Mouse (Mus musculus): Measurements from ENCODE around the gene Chst13. TPM values are rescaled to one million over a fixed set of nuclear protein-coding genes. Genes with fewer than 3 reads are reported as not detected.

Chst13 gene
- not detected in 2 replicates for polyA plus RNA-seq (2016; fragmentation: Nextera tagmentation; extraction: Ambion mirVana)

DNA sequence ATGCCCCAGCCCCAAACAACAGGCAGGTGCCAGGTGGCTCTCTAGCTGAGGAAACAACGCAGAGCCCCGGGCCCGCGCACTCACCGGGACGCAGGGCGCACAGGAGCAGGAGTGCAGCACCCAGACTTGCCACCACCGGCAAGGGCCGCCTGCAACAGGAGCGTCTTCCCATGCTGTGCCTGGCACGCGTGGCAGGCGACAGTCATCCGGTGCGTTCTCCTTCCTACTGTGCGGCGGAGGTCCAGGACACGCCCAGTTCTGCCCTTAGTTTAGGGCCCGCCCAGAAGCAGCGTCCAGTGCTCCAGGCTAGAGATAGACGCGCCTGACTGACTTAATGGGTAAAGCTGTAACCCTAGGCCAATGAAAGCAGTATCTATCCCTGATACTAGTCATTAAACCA, at the start of gene Chst13:
Chst13 (minus strand) TSS at position 195 of the 400 bp plus-strand sequence.
- peak; percentile 16 for DNase-seq (ENCODE audit: extremely low spot score, low spot score)
- Histone ChIP-seq H3K36me3 (replicated peaks) (no peaks in the 10 kb centered on the region), H3K27me3 (ENCODE audit: poor library complexity, severe bottlenecking) (peaks cover 24% of the 10 kb centered on the region), H3K4me3 (peak within 1 kb of the TSS; percentile 39), H3K9me3 (no peaks in the 10 kb centered on the region), H3K27ac (no peak within 1 kb of the TSS), H3K4me1 (peaks cover 8% of the 10 kb centered on the region)
- 2% methylated on average over 22 of the region's 22 CpGs for WGBS

DNA sequence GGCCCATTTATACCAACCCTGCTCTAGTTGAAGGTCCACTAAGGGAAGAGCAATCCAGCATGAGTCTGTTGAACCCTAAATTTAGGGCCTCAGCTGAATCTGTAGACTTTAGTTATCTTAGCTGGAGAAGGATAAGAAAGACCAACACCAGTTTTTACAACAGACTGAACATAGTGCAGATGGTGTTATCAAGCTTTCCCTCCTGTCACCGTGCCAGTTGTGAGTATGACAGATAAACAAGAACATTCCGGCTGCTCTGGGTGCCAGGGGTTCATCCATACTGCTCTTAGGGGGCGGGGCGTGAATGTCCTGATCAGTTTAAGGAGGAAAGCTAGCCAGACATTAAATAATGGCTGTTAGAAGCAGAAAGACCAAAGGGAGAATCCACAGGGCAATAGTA, 49.7 kb upstream of the Chst13 start:
- no peak for DNase-seq (ENCODE audit: extremely low spot score, low spot score)
- Histone ChIP-seq H3K36me3 (replicated peaks) (peaks cover 77% of the 10 kb centered on the region), H3K27me3 (ENCODE audit: poor library complexity, severe bottlenecking) (no peaks in the 10 kb centered on the region), H3K4me3 (no peak overlapping the region), H3K9me3 (no peaks in the 10 kb centered on the region), H3K27ac (no peak overlapping the region), H3K4me1 (peaks cover 25% of the 10 kb centered on the region)
- WGBS: 91% methylated on average over 4 of the region's 4 CpGs

DNA sequence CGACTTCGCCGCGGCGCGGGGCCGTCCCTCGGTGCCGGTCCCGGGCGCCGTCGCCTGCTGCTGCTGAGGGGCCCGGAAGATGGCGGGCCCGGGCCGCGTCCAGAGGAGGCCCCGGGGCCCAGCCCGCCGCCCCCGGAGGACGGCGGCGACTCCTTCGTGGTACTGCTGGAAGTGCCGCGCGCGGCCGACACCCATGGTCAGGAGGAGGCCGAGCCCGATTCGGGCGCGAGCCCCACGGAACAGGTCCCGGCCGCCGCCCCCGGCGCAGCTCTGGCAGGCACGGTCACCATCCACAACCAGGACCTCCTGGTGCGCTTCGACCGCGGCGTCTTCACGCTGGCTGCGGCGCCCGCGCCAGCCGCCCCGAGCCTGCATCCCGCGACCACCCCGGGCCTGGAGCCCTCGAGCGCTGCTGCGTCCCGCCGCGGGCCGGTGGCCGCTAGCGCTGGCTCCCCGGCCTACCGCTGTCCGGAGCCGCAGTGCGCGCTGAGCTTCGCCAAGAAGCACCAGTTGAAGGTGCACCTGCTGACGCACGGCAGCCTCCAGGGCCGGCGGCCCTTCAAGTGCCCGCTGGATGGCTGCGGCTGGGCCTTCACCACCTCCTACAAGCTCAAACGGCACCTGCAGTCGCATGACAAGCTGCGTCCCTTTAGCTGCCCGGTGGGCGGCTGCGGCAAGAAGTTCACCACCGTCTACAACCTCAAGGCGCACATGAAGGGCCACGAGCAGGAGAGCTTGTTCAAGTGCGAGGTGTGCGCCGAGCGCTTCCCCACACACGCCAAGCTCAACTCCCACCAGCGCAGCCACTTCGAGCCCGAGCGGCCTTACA, 45.0 kb upstream of the Chst13 start:
- WGBS: under 1% methylated on average over 98 of the region's 98 CpGs
- peak; percentile 53 for DNase-seq (ENCODE audit: extremely low spot score, low spot score)
- Histone ChIP-seq H3K27ac (peak overlapping the region; percentile 90), H3K9me3 (no peaks in the 10 kb centered on the region), H3K4me1 (peaks cover 32% of the 10 kb centered on the region), H3K4me3 (peak overlapping the region; percentile 95), H3K27me3 (ENCODE audit: poor library complexity, severe bottlenecking) (no peaks in the 10 kb centered on the region), H3K36me3 (replicated peaks) (peaks cover 30% of the 10 kb centered on the region)

DNA sequence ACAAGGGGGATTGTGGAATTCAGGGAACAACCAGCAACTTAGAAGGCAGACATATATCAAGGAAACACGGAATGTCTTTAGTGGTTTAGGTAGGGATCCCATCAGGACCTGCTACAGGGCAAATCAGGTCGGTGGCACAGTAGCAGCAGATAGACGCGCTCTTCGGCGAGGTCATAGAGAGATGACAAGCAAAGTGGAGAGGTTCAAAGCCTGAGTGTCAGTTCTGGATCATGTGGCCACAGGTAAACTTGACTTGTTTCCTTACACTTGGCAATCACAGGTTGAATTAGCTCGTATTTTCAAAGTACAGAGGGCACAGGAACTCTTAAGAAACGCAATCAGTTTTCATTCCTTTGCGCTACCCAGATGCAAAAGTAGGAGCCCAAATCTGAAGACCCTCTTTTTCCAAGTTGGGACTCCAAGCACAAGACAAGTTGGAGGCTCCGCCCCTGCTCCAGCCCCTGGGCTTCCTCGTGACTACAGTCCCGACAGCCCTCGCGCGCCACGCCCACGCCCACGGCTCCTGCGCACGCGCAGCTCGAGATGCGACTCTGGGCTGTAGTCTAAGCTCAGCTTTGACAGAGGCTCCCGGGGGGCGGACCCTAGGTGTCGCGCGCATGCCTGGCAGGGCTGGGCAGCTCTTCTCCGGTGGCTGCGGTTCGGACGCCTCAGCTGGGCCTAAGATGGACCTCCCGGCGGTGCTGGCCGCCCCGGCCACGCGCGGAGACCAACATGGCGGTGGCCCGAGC, 44.2 kb upstream of the Chst13 start, which contains the start of gene Zxdc:
Zxdc (plus strand) TSS at position 517 of the 749 bp plus-strand sequence.
- Histone ChIP-seq H3K36me3 (replicated peaks) (peaks cover 22% of the 10 kb centered on the region), H3K4me1 (peaks cover 32% of the 10 kb centered on the region), H3K9me3 (no peaks in the 10 kb centered on the region), H3K27ac (peak within 1 kb of the TSS; percentile 90), H3K4me3 (peak within 1 kb of the TSS; percentile 95), H3K27me3 (ENCODE audit: poor library complexity, severe bottlenecking) (no peaks in the 10 kb centered on the region)
- DNase-seq (ENCODE audit: extremely low spot score, low spot score): peak; percentile 97
- WGBS: 6% methylated on average over 41 of the region's 41 CpGs

DNA sequence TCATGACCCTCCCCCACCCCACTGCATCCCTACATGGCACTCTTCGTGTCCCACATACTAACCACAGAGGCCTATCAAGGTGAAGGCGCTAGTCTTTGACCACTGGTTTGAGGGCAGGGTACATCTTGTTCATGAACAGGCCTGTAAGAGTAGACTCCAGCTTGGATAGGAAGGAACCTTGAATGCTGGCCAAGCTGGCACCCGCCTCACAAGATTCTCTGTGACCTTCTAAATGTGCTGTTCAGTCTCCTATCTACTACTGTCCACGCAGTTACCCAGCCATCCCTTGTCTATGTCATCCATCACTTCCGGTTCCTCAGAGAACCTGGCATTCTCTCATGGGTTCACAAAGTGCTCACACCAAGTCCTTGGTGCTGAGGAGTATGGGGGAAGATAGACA, 38.3 kb upstream of the Chst13 start:
- Histone ChIP-seq H3K27ac (no peak overlapping the region), H3K4me3 (no peak overlapping the region), H3K27me3 (ENCODE audit: poor library complexity, severe bottlenecking) (no peaks in the 10 kb centered on the region), H3K9me3 (no peaks in the 10 kb centered on the region), H3K36me3 (replicated peaks) (no peaks in the 10 kb centered on the region), H3K4me1 (peaks cover 19% of the 10 kb centered on the region)
- DNase-seq (ENCODE audit: extremely low spot score, low spot score): no peak
- 81% methylated on average over 5 of the region's 5 CpGs for WGBS

DNA sequence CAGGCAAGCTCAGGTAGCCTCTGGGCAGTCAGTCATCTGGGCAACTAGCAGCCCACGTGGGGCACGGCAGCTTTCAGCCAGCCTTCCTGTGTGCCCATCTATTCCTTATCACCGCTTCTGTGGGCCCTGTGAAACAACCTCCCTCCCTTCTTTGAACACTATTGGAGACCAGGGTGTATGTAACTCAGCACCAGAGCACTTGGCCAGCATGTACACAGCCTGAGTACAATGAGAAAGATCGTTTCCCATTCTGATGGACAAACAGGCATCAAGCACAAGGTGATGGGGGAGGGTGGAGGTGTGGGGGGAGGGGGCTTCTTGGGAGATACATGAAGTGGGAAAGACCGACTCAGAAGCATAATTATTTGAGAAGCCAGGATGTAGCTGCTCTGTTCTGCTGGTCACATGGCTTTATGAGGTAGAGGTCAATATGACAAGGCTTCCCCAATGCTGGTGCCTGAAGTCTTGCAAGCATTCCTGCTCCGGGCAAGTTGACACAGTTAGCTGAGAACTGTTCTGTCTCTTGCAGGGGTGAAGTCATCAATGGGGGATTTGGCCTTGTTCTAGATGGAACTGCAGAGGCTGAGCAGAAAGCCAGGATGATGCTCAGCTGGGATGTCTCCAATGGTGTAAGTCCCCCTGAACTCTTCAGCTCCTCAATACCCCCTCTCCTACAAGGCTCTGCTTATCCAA, 36.1 kb upstream of the Chst13 start:
- H3K27me3 ChIP-seq (ENCODE audit: poor library complexity, severe bottlenecking): no peaks in the 10 kb centered on the region
- no peaks in the 10 kb centered on the region for H3K9me3 ChIP-seq
- no peak overlapping the region for H3K27ac ChIP-seq
- H3K4me3 ChIP-seq: no peak overlapping the region
- DNase-seq (ENCODE audit: extremely low spot score, low spot score): no peak
- no peaks in the 10 kb centered on the region for H3K36me3 ChIP-seq (replicated peaks)
- peaks cover 19% of the 10 kb centered on the region for H3K4me1 ChIP-seq
- WGBS: 88% methylated on average over 6 of the region's 6 CpGs

DNA sequence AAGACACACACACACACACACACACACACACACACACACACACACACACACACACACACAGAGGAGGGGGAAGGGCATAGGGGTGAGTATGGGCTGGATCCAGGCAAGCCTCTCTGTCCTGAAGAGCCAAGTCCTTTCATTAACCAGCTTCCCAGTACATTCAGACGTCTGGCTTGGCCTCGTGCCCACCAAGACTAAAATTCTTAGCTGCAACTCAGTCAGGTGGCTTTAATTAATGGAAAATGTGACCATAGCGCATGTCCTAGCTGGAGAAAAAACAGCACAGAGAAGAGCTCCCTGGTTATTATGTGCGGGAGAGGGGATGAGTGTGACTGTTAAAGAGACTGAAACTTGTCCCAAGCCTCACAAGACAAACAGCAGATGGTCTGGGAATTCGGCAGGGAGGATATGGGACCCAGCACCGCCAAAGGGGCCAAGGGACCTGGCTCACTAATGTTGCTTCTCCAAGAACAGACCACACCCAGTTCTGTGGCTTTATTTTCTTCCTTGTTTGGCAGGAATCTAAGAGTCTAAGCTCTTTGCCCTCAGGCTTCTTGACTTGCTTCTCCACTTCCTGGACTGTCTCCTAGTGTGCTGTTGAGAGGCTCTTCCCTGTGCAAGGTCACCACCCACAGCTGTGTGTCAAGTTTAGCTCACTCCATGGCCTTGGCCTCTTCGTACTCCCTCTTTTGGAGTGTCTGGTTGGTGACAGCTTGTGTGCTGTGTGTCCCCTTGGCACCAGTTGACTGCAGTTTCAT, 35.2 kb upstream of the Chst13 start:
- Histone ChIP-seq H3K9me3 (no peaks in the 10 kb centered on the region), H3K4me3 (no peak overlapping the region), H3K27me3 (ENCODE audit: poor library complexity, severe bottlenecking) (no peaks in the 10 kb centered on the region), H3K4me1 (peaks cover 19% of the 10 kb centered on the region), H3K27ac (peak overlapping the region; percentile 44; the same call in 1 of the 2 replicates), H3K36me3 (replicated peaks) (no peaks in the 10 kb centered on the region)
- 66% methylated on average over 7 of the region's 7 CpGs for WGBS
- DNase-seq (ENCODE audit: extremely low spot score, low spot score): no peak

DNA sequence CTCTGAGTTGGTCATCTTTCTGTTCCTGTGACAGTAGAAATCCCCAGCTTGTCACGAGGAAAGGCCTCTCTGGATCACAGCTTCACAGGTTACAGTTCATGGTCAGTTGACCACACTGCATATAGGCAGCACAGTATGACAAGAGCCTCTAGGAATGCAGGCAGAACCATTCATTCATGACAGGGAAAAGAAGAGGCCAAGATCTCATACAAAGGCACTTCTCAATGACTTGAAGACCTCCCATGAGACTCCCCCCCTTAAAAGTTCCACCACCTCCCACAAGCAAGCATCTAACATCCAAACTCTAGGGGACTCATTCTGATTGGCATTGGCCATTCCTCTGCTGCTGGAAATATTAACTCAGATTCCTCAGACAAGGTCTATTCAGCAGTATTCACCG, 34.5 kb upstream of the Chst13 start:
- Histone ChIP-seq H3K36me3 (replicated peaks) (no peaks in the 10 kb centered on the region), H3K27me3 (ENCODE audit: poor library complexity, severe bottlenecking) (no peaks in the 10 kb centered on the region), H3K9me3 (no peaks in the 10 kb centered on the region), H3K4me3 (no peak overlapping the region), H3K4me1 (peaks cover 19% of the 10 kb centered on the region), H3K27ac (0 out of 2 replicates have a peak overlapping the region, but pooled peaks have one; percentile 32)
- no peak for DNase-seq (ENCODE audit: extremely low spot score, low spot score)
- 81% methylated on average over 2 of the region's 2 CpGs for WGBS

DNA sequence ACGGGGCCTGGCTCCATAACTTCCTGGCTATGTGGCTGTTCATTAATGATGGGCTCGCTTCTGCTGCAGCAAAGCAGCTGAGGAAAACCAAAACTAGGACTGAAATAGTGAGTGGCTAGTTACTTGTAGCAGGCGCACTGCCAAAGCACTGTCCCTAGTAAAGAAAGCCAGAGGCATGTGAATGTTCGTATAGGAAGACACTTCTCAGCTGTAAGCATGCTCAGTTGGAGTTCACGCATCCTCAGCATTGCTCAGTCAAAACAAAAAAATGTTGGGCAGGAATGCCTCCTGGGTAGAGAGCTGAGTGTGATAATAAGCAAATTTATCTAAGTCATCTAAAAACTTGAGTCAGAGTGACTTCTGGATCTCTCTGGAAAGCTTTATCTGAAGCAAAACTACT, 33.2 kb upstream of the Chst13 start:
- Histone ChIP-seq H3K4me1 (peaks cover 19% of the 10 kb centered on the region), H3K4me3 (no peak overlapping the region), H3K9me3 (no peaks in the 10 kb centered on the region), H3K27me3 (ENCODE audit: poor library complexity, severe bottlenecking) (no peaks in the 10 kb centered on the region), H3K36me3 (replicated peaks) (no peaks in the 10 kb centered on the region), H3K27ac (no peak overlapping the region)
- WGBS: 80% methylated on average over 5 of the region's 5 CpGs
- no peak for DNase-seq (ENCODE audit: extremely low spot score, low spot score)

DNA sequence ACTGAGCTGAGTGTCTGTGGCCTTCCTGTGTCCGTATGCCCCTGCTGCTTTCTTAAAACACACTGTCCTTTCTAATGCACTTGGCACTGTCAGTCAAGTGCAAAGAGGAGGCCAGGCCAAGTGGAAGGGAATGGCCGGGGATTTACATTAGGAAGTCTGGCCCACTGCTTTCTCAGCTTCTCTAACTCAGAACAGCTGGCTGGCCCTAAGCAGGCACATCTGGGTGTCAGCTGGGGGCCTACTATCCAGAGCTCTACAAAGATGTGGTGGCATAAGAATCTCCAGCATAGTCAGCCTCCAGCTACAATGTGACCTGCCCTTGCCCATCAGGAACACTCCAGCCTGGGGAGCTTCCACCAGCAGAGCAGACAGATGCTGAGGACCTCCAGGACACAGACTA, 25.0 kb upstream of the Chst13 start:
- 75% methylated on average over 2 of the region's 2 CpGs for WGBS
- Histone ChIP-seq H3K9me3 (no peaks in the 10 kb centered on the region), H3K4me3 (no peak overlapping the region), H3K36me3 (replicated peaks) (no peaks in the 10 kb centered on the region), H3K27ac (no peak overlapping the region), H3K4me1 (no peaks in the 10 kb centered on the region), H3K27me3 (ENCODE audit: poor library complexity, severe bottlenecking) (no peaks in the 10 kb centered on the region)
- DNase-seq (ENCODE audit: extremely low spot score, low spot score): no peak

DNA sequence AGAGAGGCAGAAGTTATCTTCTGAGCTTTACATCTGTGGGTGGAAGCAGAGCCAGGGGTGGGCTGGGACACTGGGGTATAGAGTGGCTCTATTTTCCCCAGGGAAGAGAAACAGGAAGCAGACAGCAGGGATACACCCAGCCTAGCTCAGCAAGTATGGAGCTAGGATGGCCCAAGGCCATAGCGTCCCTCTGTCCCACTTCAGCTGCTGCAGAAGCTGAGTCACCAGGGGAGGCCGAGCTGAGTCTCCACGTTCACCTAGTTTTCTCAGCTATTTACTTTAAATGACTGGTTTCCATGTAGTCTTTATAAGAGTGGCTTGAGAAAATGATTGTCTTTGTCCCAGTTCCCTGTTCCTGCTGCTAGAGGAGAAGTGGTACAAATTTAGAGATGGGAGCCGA, 23.5 kb upstream of the Chst13 start:
- Histone ChIP-seq H3K9me3 (no peaks in the 10 kb centered on the region), H3K4me1 (no peaks in the 10 kb centered on the region), H3K36me3 (replicated peaks) (no peaks in the 10 kb centered on the region), H3K27ac (no peak overlapping the region), H3K27me3 (ENCODE audit: poor library complexity, severe bottlenecking) (no peaks in the 10 kb centered on the region), H3K4me3 (no peak overlapping the region)
- no peak for DNase-seq (ENCODE audit: extremely low spot score, low spot score)
- WGBS: 80% methylated on average over 4 of the region's 4 CpGs

DNA sequence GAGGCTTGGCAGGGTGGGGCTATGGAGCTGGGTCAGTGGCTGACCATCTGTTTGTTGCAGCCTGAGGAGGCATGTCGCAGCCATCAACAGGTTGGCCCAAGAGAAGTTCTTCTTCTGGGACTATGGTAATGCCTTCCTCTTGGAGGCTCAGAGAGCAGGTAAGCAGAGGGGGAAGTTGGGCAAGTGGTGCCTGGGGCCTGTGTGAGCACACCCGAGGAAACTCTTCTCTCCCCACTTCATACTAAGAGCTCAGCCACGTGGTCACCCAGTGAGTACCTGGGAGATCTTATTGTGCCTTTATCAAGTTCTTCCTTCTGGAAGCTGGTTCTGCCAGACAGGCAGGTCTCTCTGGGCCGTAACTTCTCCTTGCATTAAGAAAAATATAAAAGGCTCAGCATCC, 22.2 kb upstream of the Chst13 start:
- H3K9me3 ChIP-seq: no peaks in the 10 kb centered on the region
- no peaks in the 10 kb centered on the region for H3K4me1 ChIP-seq
- H3K4me3 ChIP-seq: no peak overlapping the region
- no peak for DNase-seq (ENCODE audit: extremely low spot score, low spot score)
- no peaks in the 10 kb centered on the region for H3K27me3 ChIP-seq (ENCODE audit: poor library complexity, severe bottlenecking)
- 81% methylated on average over 4 of the region's 4 CpGs for WGBS
- no peak overlapping the region for H3K27ac ChIP-seq
- H3K36me3 ChIP-seq (replicated peaks): no peaks in the 10 kb centered on the region
